In the genomic region with DNA sequence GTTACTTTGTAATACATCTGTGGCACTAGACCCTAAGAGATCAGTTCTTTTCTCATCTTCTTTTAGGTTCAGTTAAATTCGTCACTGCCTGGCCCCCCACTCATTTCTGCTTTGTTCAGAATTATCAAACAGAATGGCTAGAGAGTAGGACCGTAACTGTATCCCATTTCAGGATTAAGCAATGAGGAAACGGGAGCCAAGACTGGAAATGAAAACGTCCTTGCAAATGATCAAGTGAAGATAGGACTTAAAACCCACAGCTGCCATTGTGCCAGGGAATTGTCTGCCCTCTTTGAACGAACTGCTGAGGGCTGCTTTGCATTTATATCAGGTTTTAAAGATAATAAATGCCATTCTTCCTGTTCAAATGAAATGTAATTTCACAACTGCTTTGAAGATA, we compare ENCODE assay signal across 19 mouse cellular contexts.
DNase-seq lines count a peak whose midpoint lies in the region; ATAC-seq lines count a peak whose summit lies in the region.
"Had no signal": no experiment of that assay in that cellular context is flagged by ENCODE, and none has a peak within 500 bp of the region (broad histone marks: within the 10 kb centered on the region; RNA-seq: fewer than 3 reads in every experiment).

No protein-coding gene starts in this region.

- H3K4me1 ChIP-seq in embryonic facial prominence, embryonic 11.5 days (ENCODE audit: control insufficient read depth, insufficient read depth, low read length): no peaks in the 10 kb centered on the region
- peaks cover 30% of the 10 kb centered on the region for H3K4me1 ChIP-seq in embryonic facial prominence, embryonic 10.5 days
- peaks cover 4% of the 10 kb centered on the region; the same call in 1 of the 2 replicates for H3K4me1 ChIP-seq in kidney, embryonic 14.5 days (ENCODE audit: control insufficient read depth, insufficient read depth, low read length)

- no peak overlapping the region for H3K4me2 ChIP-seq in embryonic facial prominence, embryonic 11.5 days (ENCODE audit: low read depth, low read length)
- H3K4me2 ChIP-seq in kidney, embryonic 14.5 days (replicated peaks; ENCODE audit: low read depth, low read length): no peak overlapping the region
- H3K4me2 ChIP-seq: heart, embryonic 13.5 days; hindbrain, embryonic 15.5 days had no signal

- peak; percentile 29 for DNase-seq in embryonic facial prominence, embryonic 11.5 days (ENCODE audit: low spot score)
- no peak for DNase-seq in embryonic facial prominence, embryonic 10.5 days (ENCODE audit: low spot score)
- no peak for DNase-seq in kidney, postnatal 10 days
- DNase-seq in 3T3-L1 (ENCODE audit: low read depth, low spot score): peak; percentile 40
- peak; percentile 9 for DNase-seq in gonadal fat pad, adult 2 months (ENCODE audit: low read depth)
- DNase-seq in left cerebral cortex, postnatal 14 days (ENCODE audit: low spot score in 2 of 2): no peak
- DNase-seq in layer of hippocampus, adult 11-12 months (ENCODE audit: low spot score): no peak
- DNase-seq: B cell, adult 2 months; cerebellum, postnatal 25 days; kidney, postnatal 25 days; layer of hippocampus, postnatal 36 days; right cerebral cortex, postnatal 25 days; thymus, postnatal 4 days had no signal

- intact Hi-C loops in left cerebral cortex, postnatal 14 days (cut with DNase I): no loop called here

- no peaks in the 10 kb centered on the region for H3K9me3 ChIP-seq in embryonic facial prominence, embryonic 11.5 days (replicated peaks; ENCODE audit: control insufficient read depth, low read length)
- no peaks in the 10 kb centered on the region; the same call in 1 of the 2 replicates for H3K9me3 ChIP-seq in embryonic facial prominence, embryonic 10.5 days
- no peaks in the 10 kb centered on the region for H3K9me3 ChIP-seq in kidney, embryonic 14.5 days (ENCODE audit: control insufficient read depth, low read length)
- H3K9me3 ChIP-seq: G1E; hindbrain, embryonic 15.5 days; limb, embryonic 13.5 days had no signal

- H3K27ac ChIP-seq in embryonic facial prominence, embryonic 11.5 days (replicated peaks; ENCODE audit: low read depth, low read length): no peak overlapping the region
- no peak overlapping the region for H3K27ac ChIP-seq in embryonic facial prominence, embryonic 10.5 days (replicated peaks)
- H3K27ac ChIP-seq in kidney, embryonic 14.5 days (ENCODE audit: low read depth, low read length): no peak overlapping the region
- H3K27ac ChIP-seq: heart, embryonic 13.5 days; limb, embryonic 13.5 days; macrophage had no signal

- H3K9ac ChIP-seq in embryonic facial prominence, embryonic 11.5 days (replicated peaks; ENCODE audit: low read length): no peak overlapping the region
- H3K9ac ChIP-seq in kidney, embryonic 14.5 days (ENCODE audit: low read depth, low read length): no peak overlapping the region
- H3K9ac ChIP-seq: heart, embryonic 13.5 days; hindbrain, embryonic 15.5 days; limb, embryonic 13.5 days had no signal

- no peak for ATAC-seq in embryonic facial prominence, embryonic 11.5 days (replicated peaks; ENCODE audit: insufficient number of reproducible peaks, low FRiP score, low TSS enrichment, low read depth)
- ATAC-seq in kidney, embryonic 14.5 days (ENCODE audit: low FRiP score, low TSS enrichment): peak; percentile 12; the same call in 1 of the 2 replicates

- H3K4me3 ChIP-seq in embryonic facial prominence, embryonic 11.5 days (ENCODE audit: low read depth, low read length): no peak overlapping the region
- no peak overlapping the region for H3K4me3 ChIP-seq in embryonic facial prominence, embryonic 10.5 days
- H3K4me3 ChIP-seq in kidney, embryonic 14.5 days (ENCODE audit: low read length): no peak overlapping the region
- H3K4me3 ChIP-seq: heart, embryonic 13.5 days; hindbrain, embryonic 15.5 days; limb, embryonic 13.5 days had no signal

- H3K27me3 ChIP-seq in embryonic facial prominence, embryonic 11.5 days (ENCODE audit: control insufficient read depth, insufficient read depth, low read length): no peaks in the 10 kb centered on the region
- no peaks in the 10 kb centered on the region for H3K27me3 ChIP-seq in embryonic facial prominence, embryonic 10.5 days (replicated peaks; ENCODE audit: low read depth, poor library complexity, severe bottlenecking)
- H3K27me3 ChIP-seq in kidney, embryonic 14.5 days (ENCODE audit: control insufficient read depth, insufficient read depth, low read length): no peaks in the 10 kb centered on the region
- H3K27me3 ChIP-seq: heart, embryonic 13.5 days; hindbrain, embryonic 15.5 days; limb, embryonic 13.5 days had no signal

- WGBS in embryonic facial prominence, embryonic 11.5 days: 12% methylated on average over 5 of the region's 5 CpGs
- 21% methylated on average over 5 of the region's 5 CpGs for WGBS in embryonic facial prominence, embryonic 10.5 days
- WGBS in kidney, embryonic 14.5 days: 6% methylated on average over 5 of the region's 5 CpGs

- no peaks in the 10 kb centered on the region for H3K36me3 ChIP-seq in embryonic facial prominence, embryonic 11.5 days (replicated peaks; ENCODE audit: control insufficient read depth, insufficient read depth, low read depth, low read length)
- H3K36me3 ChIP-seq in embryonic facial prominence, embryonic 10.5 days (replicated peaks): no peaks in the 10 kb centered on the region
- no peaks in the 10 kb centered on the region for H3K36me3 ChIP-seq in kidney, embryonic 14.5 days (ENCODE audit: control insufficient read depth, insufficient read depth, low read length)
- H3K36me3 ChIP-seq: G1E; heart, embryonic 13.5 days; hindbrain, embryonic 15.5 days; limb, embryonic 13.5 days had no signal

Comparison
In these comparisons a context has a peak if more than half of its experiments do, and no peak if none do; other contexts are left out.
1. DNase-seq: peak in embryonic facial prominence, embryonic 11.5 days (single experiment), 3T3-L1 (single experiment) and gonadal fat pad, adult 2 months (single experiment); none in embryonic facial prominence, embryonic 10.5 days (single experiment), kidney, postnatal 10 days (single experiment), left cerebral cortex, postnatal 14 days (0 of 2) and layer of hippocampus, adult 11-12 months (single experiment).